Mouse (Mus musculus) cerebellum, adult 2 months (tissue): Measurements from ENCODE around the gene Nfkbia.

Experiments
- CTCF ChIP-seq: fragments of 200-500 bp; IDR thresholded peaks from 2 replicates; pipeline ENCODE4 v1.5.1; 2011; ENCODE audit warnings: low read depth, mild to moderate bottlenecking, control low read depth, low read length, moderate library complexity, borderline replicate concordance; ENCODE audit not compliant: insufficient read depth
- POLR2A ChIP-seq: fragments of 200-500 bp; IDR thresholded peaks from 2 replicates; pipeline ENCODE4 v1.6.1; 2011; ENCODE audit warnings: low read length, control low read depth, borderline replicate concordance; ENCODE audit not compliant: insufficient read depth

DNA sequence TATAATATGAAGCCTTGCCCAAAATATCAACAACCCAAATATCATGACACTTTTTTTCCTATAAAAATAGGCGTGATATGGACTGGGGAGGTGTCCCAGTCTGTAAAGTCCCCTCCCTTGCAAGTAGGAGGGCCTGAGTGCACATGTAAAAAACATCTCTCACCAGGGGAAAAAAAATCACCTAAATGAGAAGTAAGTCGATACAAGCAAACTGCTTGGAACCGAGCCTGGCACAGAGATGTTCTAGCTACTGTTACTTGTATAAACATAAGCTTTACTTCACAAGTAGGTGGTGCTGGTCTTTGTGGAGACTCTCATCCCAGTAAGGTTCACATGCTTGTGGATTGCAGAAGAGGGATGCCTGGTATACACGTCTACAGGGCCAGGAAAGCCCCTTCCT, 31.5 kb downstream of the Nfkbia start:
- TF ChIP-seq CTCF, result no peak
- TF ChIP-seq POLR2A, result no peak
